Mouse (Mus musculus): ENCODE measurements around the gene Nkx2-1.

- no peak for TF ChIP-seq CTCF (IDR thresholded peaks at IDR 0.05; ENCODE audit: control insufficient read depth, insufficient read depth, insufficient read length)
- no peak for TF ChIP-seq MAX (IDR thresholded peaks at IDR 0.05)
- no peak for TF ChIP-seq USF1 (IDR thresholded peaks at IDR 0.05; ENCODE audit: low read depth)
- TF ChIP-seq MYOG (IDR thresholded peaks at IDR 0.05; ENCODE audit: control insufficient read depth, extremely low read depth, insufficient read length), result no peak
These were observed 16.2 kb downstream of the Nkx2-1 start for GRCm38 (mm10) chr12:56520396-56521105.

Measured in C2C12 (cell line).